Mouse (Mus musculus) ZHBTc4 (cell line): ENCODE data around the gene 4932429P05Rik.

Experiments
- DNase-seq: peaks from one replicate; pipeline ENCODE4 v3.0.0-alpha.2; 2011; ENCODE audit warnings: low read depth, low spot score

Gene 4932429P05Rik

GRCm38 (mm10) chrX:89751968-89752367, at the start of gene 4932429P05Rik:
TSS of gene 4932429P05Rik (plus strand) at chrX:89752268.
- no peak for DNase-seq
